Mouse (Mus musculus) lung, postnatal 0 days (tissue): ENCODE measurements around the gene Smok2b.

ENCODE experiments used
- CTCF ChIP-seq: IDR thresholded peaks from 2 replicates; pipeline ENCODE4 v1.5.1; 2016; ENCODE audit warnings: antibody characterized with exemption, mild to moderate bottlenecking
- EP300 ChIP-seq: IDR thresholded peaks from 2 replicates; pipeline ENCODE4 v1.6.1; 2016; ENCODE audit warnings: antibody characterized with exemption, mild to moderate bottlenecking, control low read depth

DNA sequence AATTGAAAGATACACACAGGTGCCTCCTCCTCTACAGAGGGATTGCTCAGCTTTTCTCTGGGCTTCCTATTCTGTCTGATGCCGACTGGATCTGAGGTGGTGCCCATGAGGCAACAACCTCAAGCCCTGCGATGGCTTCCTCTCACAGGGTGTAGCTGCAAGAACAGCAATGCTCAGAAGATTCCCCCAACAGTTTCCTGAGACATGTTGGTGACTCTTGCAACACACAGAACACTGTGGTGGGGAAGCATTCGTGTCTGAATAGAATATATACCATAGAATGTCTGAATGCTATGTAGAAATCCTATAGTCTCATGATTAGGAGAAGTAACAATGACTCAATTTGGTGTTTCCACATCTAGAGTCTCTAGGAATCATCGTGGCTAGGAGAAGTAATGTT lies 15.9 kb upstream of the Smok2b start:
- no peak for TF ChIP-seq CTCF
- TF ChIP-seq EP300 = no peak
